Mouse (Mus musculus): ENCODE data around the gene Gm45208.
A peak's percentile ranks its signal among the peaks of the same experiment; 100 is the strongest.
"Not testable (repeated sequence)": the region's sequence is repeated elsewhere in the genome, so short reads cannot be mapped to it uniquely, and the experiment has no call there.

Gm45208 gene

GRCm38 (mm10) chrX:7721514-7722281 lies at the start of gene Gm45208:
TSS of gene Gm45208 (plus strand) at chrX:7722245.
- peak; percentile 72 for DNase-seq

- no peak for DNase-seq
These were observed 49.3 kb upstream of the Gm45208 start for GRCm38 (mm10) chrX:7672739-7673138.

- DNase-seq = no peak
These were observed 48.3 kb upstream of the Gm45208 start for GRCm38 (mm10) chrX:7673578-7674281.

- DNase-seq = no peak
These were observed 47.6 kb upstream of the Gm45208 start for GRCm38 (mm10) chrX:7674284-7675000.

GRCm38 (mm10) chrX:7675001-7675380 lies 47.1 kb upstream of the Gm45208 start:
- DNase-seq = no peak

DNA sequence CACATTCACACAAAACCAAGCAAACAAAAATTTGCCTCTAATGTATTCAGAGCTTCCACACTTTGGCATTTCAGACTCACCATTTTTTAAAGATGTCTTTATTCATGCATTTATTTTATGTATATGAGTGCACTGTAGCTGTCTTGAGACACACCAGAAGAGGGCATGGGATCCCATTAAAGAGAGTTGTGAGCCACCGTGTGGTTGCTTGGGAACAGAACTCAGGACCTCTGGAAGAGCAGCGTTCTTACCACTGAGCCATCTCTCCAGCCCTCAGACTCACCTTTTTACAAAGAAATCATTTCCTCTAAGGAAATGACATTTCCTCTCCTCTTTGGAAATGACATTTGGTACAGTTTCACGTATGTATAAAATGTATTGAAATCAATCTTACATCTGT lies 43.1 kb upstream of the Gm45208 start:
- no peak for DNase-seq

- peak; percentile 84 for DNase-seq
These were observed 42.5 kb upstream of the Gm45208 start for GRCm38 (mm10) chrX:7679405-7680056.

- no peak for DNase-seq
These were observed 42.0 kb upstream of the Gm45208 start for GRCm38 (mm10) chrX:7680057-7680412.

DNA sequence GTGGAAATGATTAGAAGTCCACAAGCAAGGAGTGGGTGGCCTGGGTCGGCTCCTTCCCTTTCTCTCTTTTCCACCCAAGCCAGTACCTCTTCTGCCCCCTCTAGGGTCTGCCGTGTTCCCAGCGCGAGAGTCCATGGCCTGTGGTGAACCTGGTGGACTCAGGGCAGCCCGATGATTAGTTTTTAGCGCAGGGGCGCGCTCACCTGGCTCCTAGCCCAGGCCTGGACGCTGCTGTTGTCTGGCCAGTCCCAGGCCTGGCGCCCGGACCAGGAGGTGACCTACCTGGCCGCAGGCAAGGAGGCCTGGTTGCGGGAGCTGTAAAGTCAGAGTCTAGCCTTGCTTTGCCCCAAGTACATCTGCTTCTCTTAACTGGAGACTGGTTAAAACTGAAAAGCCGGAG lies 41.2 kb upstream of the Gm45208 start, which contains the start of gene Magix:
Gene Magix (minus strand): TSS at position 388 of the 400 bp plus-strand sequence.
- DNase-seq = no peak

- DNase-seq = no peak
These were observed 33.7 kb upstream of the Gm45208 start for GRCm38 (mm10) chrX:7688321-7688720.

GRCm38 (mm10) chrX:7690486-7690885 lies 31.6 kb upstream of the Gm45208 start:
- no peak for DNase-seq

DNA sequence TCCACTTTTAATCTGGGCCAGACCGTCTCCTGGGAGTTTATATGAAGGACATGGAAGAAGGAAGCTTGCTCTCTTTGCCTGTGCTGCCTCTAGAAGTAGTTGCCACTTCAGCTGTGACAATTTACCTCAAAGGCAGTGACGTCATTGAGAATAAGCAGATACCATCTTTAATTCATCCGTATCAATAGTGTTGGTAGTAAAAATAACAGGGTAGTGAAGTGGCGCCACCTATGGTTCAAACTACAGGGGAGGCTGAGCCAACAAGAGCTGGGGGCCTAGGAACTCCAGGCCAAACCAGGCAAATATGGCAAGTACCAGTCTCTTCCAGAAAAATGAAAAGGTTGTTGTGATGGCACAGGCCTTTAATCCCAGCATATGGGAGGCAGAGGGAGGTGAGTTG lies 29.2 kb upstream of the Gm45208 start:
- no peak for DNase-seq

- no peak for DNase-seq
These were observed 25.5 kb upstream of the Gm45208 start for GRCm38 (mm10) chrX:7696520-7696919.

- DNase-seq = peak; percentile 91
These were observed 25.1 kb upstream of the Gm45208 start, which contains the start of gene Gpkow for GRCm38 (mm10) chrX:7696954-7697381. TSS of gene Gpkow (plus strand) at chrX:7697131.

GRCm38 (mm10) chrX:7713764-7714134 lies 8.3 kb upstream of the Gm45208 start:
- not testable (repeated sequence) for DNase-seq

- peak; percentile 98 for DNase-seq
These were observed 7.7 kb upstream of the Gm45208 start, which contains the start of gene Wdr45 for GRCm38 (mm10) chrX:7714135-7714899. TSS of gene Wdr45 (plus strand) at chrX:7714333.

GRCm38 (mm10) chrX:7716058-7716457 lies 6.0 kb upstream of the Gm45208 start:
- not testable (repeated sequence) for DNase-seq

GRCm38 (mm10) chrX:7722282-7722611 lies 202 bp downstream of the Gm45208 start:
- DNase-seq = no peak

DNA sequence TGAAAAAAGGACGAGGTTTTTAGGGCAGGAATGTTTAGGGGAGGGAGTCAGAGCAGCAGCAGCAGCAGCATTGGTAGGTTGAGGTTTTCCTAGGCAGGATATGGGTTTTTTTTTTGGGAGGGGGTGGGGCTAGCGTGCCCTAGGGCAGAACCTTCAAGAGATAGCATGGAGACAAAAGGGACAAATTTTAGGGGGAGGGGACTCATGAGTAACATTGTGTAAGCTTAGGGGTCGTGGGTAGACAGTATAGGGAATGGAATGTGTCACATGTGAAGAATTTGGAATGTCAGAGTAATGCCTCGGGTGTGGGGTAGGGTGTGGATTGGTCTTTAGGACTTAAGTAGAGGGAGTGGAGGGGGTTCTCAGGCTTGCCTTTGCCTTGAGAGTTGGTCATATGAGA lies 646 bp downstream of the Gm45208 start:
- DNase-seq = no peak

DNA sequence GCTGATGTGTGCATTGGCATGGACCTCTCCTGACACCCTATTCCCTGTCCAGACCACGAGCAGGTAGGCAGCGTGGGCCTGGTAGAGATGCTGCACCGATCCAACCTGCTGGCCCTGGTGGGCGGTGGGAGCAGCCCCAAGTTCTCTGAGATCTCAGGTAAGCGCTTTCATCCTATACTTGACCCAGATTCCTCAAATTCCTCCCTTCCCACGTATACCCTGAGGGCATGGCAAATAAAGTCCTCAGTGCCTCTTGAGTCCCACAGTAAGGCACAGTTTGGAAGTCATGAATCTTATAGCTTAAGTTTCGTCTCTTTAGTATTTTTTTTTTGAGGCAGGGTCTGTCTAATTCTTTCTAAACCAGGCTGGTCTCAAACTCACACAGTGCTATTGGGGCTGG lies 2.1 kb downstream of the Gm45208 start:
- no peak for DNase-seq

- DNase-seq = no peak
These were observed 3.8 kb downstream of the Gm45208 start for GRCm38 (mm10) chrX:7725841-7726240.

DNA sequence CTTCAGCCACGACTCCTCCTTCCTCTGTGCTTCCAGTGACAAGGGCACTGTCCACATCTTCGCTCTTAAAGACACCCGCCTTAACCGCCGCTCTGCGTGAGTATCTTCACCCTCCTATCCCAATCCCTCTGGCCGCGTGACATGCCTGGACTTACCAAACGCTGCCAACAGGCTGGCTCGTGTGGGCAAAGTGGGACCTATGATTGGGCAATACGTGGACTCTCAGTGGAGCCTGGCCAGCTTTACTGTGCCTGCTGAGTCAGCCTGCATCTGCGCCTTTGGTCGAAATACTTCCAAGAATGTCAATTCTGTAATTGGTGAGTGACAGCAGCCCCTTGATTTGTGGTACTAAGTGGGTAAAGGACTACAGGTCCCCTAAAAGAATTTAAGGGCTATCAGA lies 5.1 kb downstream of the Gm45208 start:
- DNase-seq = no peak
